Mouse (Mus musculus) midbrain, embryonic 12.5 days (tissue): ENCODE results near the gene Ube2t. TPM values are rescaled to one million over a fixed set of nuclear protein-coding genes. Genes with fewer than 3 reads are reported as not detected.

Experiments used
- ATAC-seq: fragments of 200-750 bp; cut with Nextera tagmentation; 2 replicates; pipeline ENCODE4 v1.8.0; 2017; ENCODE audit warnings: low read depth, moderate TSS enrichment, moderate library complexity; ENCODE audit not compliant: low FRiP score
- H3K27ac ChIP-seq: fragments of 300-500 bp; sonication (generic); replicated peaks from 2 replicates; pipeline ENCODE4 v1.5.1; 2016; ENCODE audit warnings: mild to moderate bottlenecking
- H3K27me3 ChIP-seq: fragments of 300-500 bp; sonication (generic); 2 replicates; pipeline ENCODE4 v1.6.1; 2016; ENCODE audit warnings: mild to moderate bottlenecking
- H3K36me3 ChIP-seq: fragments of 300-500 bp; sonication (generic); 2 replicates; pipeline ENCODE4 v1.6.1; 2016
- H3K4me1 ChIP-seq: fragments of 300-500 bp; sonication (generic); 2 replicates; pipeline ENCODE4 v1.6.1; 2016
- H3K4me2 ChIP-seq: fragments of 300-500 bp; sonication (generic); replicated peaks from 2 replicates; pipeline ENCODE4 v1.6.1; 2016; ENCODE audit warnings: mild to moderate bottlenecking, moderate library complexity
- H3K4me3 ChIP-seq: fragments of 300-500 bp; sonication (generic); 2 replicates; pipeline ENCODE4 v1.5.1; 2016; ENCODE audit warnings: mild to moderate bottlenecking
- H3K9ac ChIP-seq: fragments of 300-500 bp; sonication (generic); replicated peaks from 2 replicates; pipeline ENCODE4 v1.6.1; 2016; ENCODE audit warnings: mild to moderate bottlenecking, moderate library complexity
- H3K9me3 ChIP-seq: fragments of 300-500 bp; sonication (generic); 2 replicates; pipeline ENCODE4 v1.6.1; 2016; ENCODE audit warnings: mild to moderate bottlenecking
- WGBS: fragments of 180-500 bp; shearing (Covaris S2); methylation state at CpG from one replicate; pipeline ENCODE4 v1.1.7; 2016; 5-methylcytosine and 5-hydroxymethylcytosine counted together
- polyA plus RNA-seq: library from polyadenylated mRNA; unstranded; fragments of >200 nt; fragmentation: Nextera tagmentation; extraction: Ambion mirVana; gene quantifications from 2 replicates; pipeline ENCODE4 v1.2.1, GENCODE M21; 2016

Gene Ube2t
- polyA plus RNA-seq = 43.2 and 43.9 TPM in 2 replicates

GRCm38 (mm10) chr1:134962053-134962803 is at the start of gene Ube2t:
Ube2t (plus strand) TSS chr1:134962565.
- peak; percentile 99 for ATAC-seq
- Histone ChIP-seq H3K9me3 (no peaks in the 10 kb centered on the region), H3K4me2 (peak within 1 kb of the TSS; percentile 69), H3K4me1 (peaks cover 17% of the 10 kb centered on the region), H3K27me3 (peaks cover 8% of the 10 kb centered on the region), H3K4me3 (peak within 1 kb of the TSS; percentile 55), H3K9ac (peak within 1 kb of the TSS; percentile 48), H3K27ac (no peak within 1 kb of the TSS), H3K36me3 (0 out of 2 replicates have a peak, but pooled peaks cover 4% of the 10 kb centered on the region)
- WGBS = 3% methylated on average over 47 of the region's 50 CpGs

- H3K4me3 ChIP-seq = no peak overlapping the region
- 90% methylated on average over 4 of the region's 4 CpGs for WGBS
These were observed 48.8 kb upstream of the Ube2t start for GRCm38 (mm10) chr1:134913535-134913934.

GRCm38 (mm10) chr1:134915421-134915820 is 46.9 kb upstream of the Ube2t start:
- 88% methylated on average over 4 of the region's 4 CpGs for whole genome bisulfite sequencing
- H3K9me3 ChIP-seq = no peaks in the 10 kb centered on the region
- H3K4me2 ChIP-seq = no peak overlapping the region
- no peak overlapping the region for H3K27ac ChIP-seq
- no peak overlapping the region for H3K9ac ChIP-seq
- ATAC-seq = no peak
- H3K36me3 ChIP-seq = no peaks in the 10 kb centered on the region
- H3K27me3 ChIP-seq = no peaks in the 10 kb centered on the region
- no peak overlapping the region for H3K4me3 ChIP-seq
- H3K4me1 ChIP-seq = no peaks in the 10 kb centered on the region

More at GRCm38 (mm10) chr1:134913535-134913934, 48.8 kb upstream of the Ube2t start:
- no peak overlapping the region for H3K4me2 ChIP-seq
- no peak overlapping the region for H3K9ac ChIP-seq
- no peak for ATAC-seq
- H3K27me3 ChIP-seq = no peaks in the 10 kb centered on the region
- no peaks in the 10 kb centered on the region; the same call in 1 of the 2 replicates for H3K4me1 ChIP-seq
- H3K27ac ChIP-seq = no peak overlapping the region
- H3K9me3 ChIP-seq = no peaks in the 10 kb centered on the region
- no peaks in the 10 kb centered on the region for H3K36me3 ChIP-seq

GRCm38 (mm10) chr1:134919010-134919409 is 43.4 kb upstream of the Ube2t start:
- H3K27me3 ChIP-seq = no peaks in the 10 kb centered on the region
- H3K27ac ChIP-seq = no peak overlapping the region
- no peaks in the 10 kb centered on the region for H3K36me3 ChIP-seq
- no peak overlapping the region for H3K4me3 ChIP-seq
- no peak overlapping the region for H3K9ac ChIP-seq
- no peaks in the 10 kb centered on the region for H3K4me1 ChIP-seq
- 88% methylated on average over 6 of the region's 6 CpGs for WGBS
- ATAC-seq = no peak
- no peak overlapping the region for H3K4me2 ChIP-seq
- H3K9me3 ChIP-seq = no peaks in the 10 kb centered on the region

GRCm38 (mm10) chr1:134932431-134932830 is 29.9 kb upstream of the Ube2t start:
- 37% methylated on average over 7 of the region's 7 CpGs for WGBS
- Histone ChIP-seq H3K4me3 (no peak overlapping the region), H3K4me1 (peaks cover 3% of the 10 kb centered on the region; the same call in 1 of the 2 replicates)

GRCm38 (mm10) chr1:134936335-134936734 is 26.0 kb upstream of the Ube2t start:
- Histone ChIP-seq H3K27me3 (no peaks in the 10 kb centered on the region), H3K4me2 (no peak overlapping the region), H3K36me3 (no peaks in the 10 kb centered on the region), H3K4me3 (no peak overlapping the region), H3K9me3 (no peaks in the 10 kb centered on the region), H3K9ac (no peak overlapping the region), H3K27ac (no peak overlapping the region), H3K4me1 (peaks cover 3% of the 10 kb centered on the region; the same call in 1 of the 2 replicates)
- 93% methylated on average over 6 of the region's 6 CpGs for WGBS
- no peak for ATAC-seq

More at GRCm38 (mm10) chr1:134932431-134932830, 29.9 kb upstream of the Ube2t start:
- H3K27ac ChIP-seq = no peak overlapping the region
- no peaks in the 10 kb centered on the region for H3K27me3 ChIP-seq
- H3K4me2 ChIP-seq = no peak overlapping the region
- no peaks in the 10 kb centered on the region for H3K36me3 ChIP-seq
- no peak for ATAC-seq
- H3K9me3 ChIP-seq = no peaks in the 10 kb centered on the region
- H3K9ac ChIP-seq = no peak overlapping the region

- no peak for ATAC-seq
- no peaks in the 10 kb centered on the region for H3K4me1 ChIP-seq
- H3K4me3 ChIP-seq = no peak overlapping the region
- no peaks in the 10 kb centered on the region for H3K9me3 ChIP-seq
- H3K36me3 ChIP-seq = no peaks in the 10 kb centered on the region
- no peak overlapping the region for H3K27ac ChIP-seq
- no peaks in the 10 kb centered on the region for H3K27me3 ChIP-seq
- no peak overlapping the region for H3K9ac ChIP-seq
- 93% methylated on average over 1 of the region's 1 CpGs for WGBS
- no peak overlapping the region for H3K4me2 ChIP-seq
These were observed 24.1 kb upstream of the Ube2t start for GRCm38 (mm10) chr1:134938233-134938632.

GRCm38 (mm10) chr1:134940863-134941262 is 21.5 kb upstream of the Ube2t start:
- Histone ChIP-seq H3K36me3 (no peaks in the 10 kb centered on the region), H3K27me3 (no peaks in the 10 kb centered on the region), H3K4me1 (no peaks in the 10 kb centered on the region), H3K9me3 (no peaks in the 10 kb centered on the region), H3K4me3 (no peak overlapping the region), H3K9ac (no peak overlapping the region), H3K27ac (no peak overlapping the region), H3K4me2 (no peak overlapping the region)
- no peak for ATAC-seq
- 81% methylated on average over 4 of the region's 4 CpGs for WGBS

GRCm38 (mm10) chr1:134942898-134943297 is 19.5 kb upstream of the Ube2t start:
- Histone ChIP-seq H3K4me2 (no peak overlapping the region), H3K27ac (no peak overlapping the region), H3K9ac (no peak overlapping the region), H3K27me3 (no peaks in the 10 kb centered on the region), H3K9me3 (no peaks in the 10 kb centered on the region), H3K36me3 (no peaks in the 10 kb centered on the region), H3K4me1 (no peaks in the 10 kb centered on the region), H3K4me3 (no peak overlapping the region)
- no peak for ATAC-seq
- 89% methylated on average over 2 of the region's 2 CpGs for WGBS

- Histone ChIP-seq H3K4me2 (no peak overlapping the region), H3K27ac (no peak overlapping the region), H3K4me3 (no peak overlapping the region), H3K36me3 (no peaks in the 10 kb centered on the region), H3K9me3 (no peaks in the 10 kb centered on the region), H3K9ac (no peak overlapping the region), H3K4me1 (no peaks in the 10 kb centered on the region), H3K27me3 (no peaks in the 10 kb centered on the region)
- ATAC-seq = no peak
- 89% methylated on average over 7 of the region's 7 CpGs for WGBS
These were observed 14.8 kb upstream of the Ube2t start for GRCm38 (mm10) chr1:134947590-134947989.

- no peak for ATAC-seq
- H3K9me3 ChIP-seq = no peaks in the 10 kb centered on the region
- H3K4me3 ChIP-seq = no peak overlapping the region
- no peak overlapping the region for H3K9ac ChIP-seq
- 79% methylated on average over 3 of the region's 3 CpGs for WGBS
- peaks cover 9% of the 10 kb centered on the region for H3K4me1 ChIP-seq
- no peak overlapping the region for H3K4me2 ChIP-seq
- H3K27ac ChIP-seq = no peak overlapping the region
- no peaks in the 10 kb centered on the region for H3K27me3 ChIP-seq
- no peaks in the 10 kb centered on the region for H3K36me3 ChIP-seq
These were observed 12.4 kb upstream of the Ube2t start for GRCm38 (mm10) chr1:134949946-134950345.

- H3K27me3 ChIP-seq = no peaks in the 10 kb centered on the region; the same call in 1 of the 2 replicates
- H3K4me2 ChIP-seq = peak overlapping the region; percentile 85
- WGBS = 5% methylated on average over 16 of the region's 16 CpGs
- peak overlapping the region; percentile 88 for H3K9ac ChIP-seq
- H3K4me1 ChIP-seq = peaks cover 13% of the 10 kb centered on the region
- peak; percentile 58 for ATAC-seq
- H3K9me3 ChIP-seq = no peaks in the 10 kb centered on the region
- peak overlapping the region; percentile 93 for H3K27ac ChIP-seq
- H3K36me3 ChIP-seq = no peaks in the 10 kb centered on the region
- H3K4me3 ChIP-seq = peak overlapping the region; percentile 82
These were observed 7.2 kb upstream of the Ube2t start for GRCm38 (mm10) chr1:134955050-134955636.
